Mouse (Mus musculus) forebrain, embryonic 14.5 days (tissue): ENCODE results near the gene Lamp3. TPM values are rescaled to one million over a fixed set of nuclear protein-coding genes. Genes with fewer than 3 reads are reported as not detected.
"Not testable (repeated sequence)": the region's sequence is repeated elsewhere in the genome, so short reads cannot be mapped to it uniquely, and the experiment has no call there.

Experiments
- ATAC-seq: fragments of 200-750 bp; cut with Nextera tagmentation; 2 replicates; pipeline ENCODE4 v1.8.0; 2017; ENCODE audit warnings: mild to moderate bottlenecking, moderate library complexity
- DNase-seq: peaks from one replicate; pipeline ENCODE4 v3.0.0-alpha.2; 2015; ENCODE audit warnings: low spot score
- H3K27ac ChIP-seq: fragments of 300-500 bp; sonication (generic); 2 replicates; pipeline ENCODE4 v1.5.1; 2014; ENCODE audit warnings: low read depth, mild to moderate bottlenecking, control low read depth, low read length, moderate library complexity
- H3K27me3 ChIP-seq: fragments of 300-500 bp; sonication (generic); replicated peaks from 2 replicates; pipeline ENCODE4 v1.6.1; 2014; ENCODE audit warnings: low read length, control low read depth, mixed read lengths; ENCODE audit not compliant: control insufficient read depth, insufficient read depth
- H3K36me3 ChIP-seq: fragments of 300-500 bp; sonication (generic); 2 replicates; pipeline ENCODE4 v1.6.1; 2014; ENCODE audit warnings: low read length, control low read depth; ENCODE audit not compliant: control insufficient read depth, insufficient read depth
- H3K4me1 ChIP-seq: fragments of 300-500 bp; sonication (generic); 2 replicates; pipeline ENCODE4 v1.6.1; 2014; ENCODE audit warnings: antibody characterized with exemption, low read length, control low read depth; ENCODE audit not compliant: control insufficient read depth, insufficient read depth
- H3K4me2 ChIP-seq: fragments of 300-500 bp; sonication (generic); 2 replicates; pipeline ENCODE4 v1.6.1; 2014; ENCODE audit warnings: mild to moderate bottlenecking, control low read depth, low read length
- H3K4me3 ChIP-seq: fragments of 300-500 bp; sonication (generic); 2 replicates; pipeline ENCODE4 v1.5.1; 2014; ENCODE audit warnings: low read depth, low read length, control low read depth
- H3K9ac ChIP-seq: fragments of 300-500 bp; sonication (generic); 2 replicates; pipeline ENCODE4 v1.6.1; 2014; ENCODE audit warnings: mild to moderate bottlenecking, low read length, control low read depth, moderate library complexity
- H3K9me3 ChIP-seq: fragments of 300-500 bp; sonication (generic); replicated peaks from 2 replicates; pipeline ENCODE4 v1.6.1; 2016; ENCODE audit warnings: low read length, control low read depth, mixed read lengths; ENCODE audit not compliant: control insufficient read depth
- WGBS: fragments of 180-500 bp; shearing (Covaris S2); extraction: QIAGEN DNeasy Blood & Tissue Kit; methylation state at CpG from one replicate; pipeline ENCODE4 v1.1.7; 2014; 5-methylcytosine and 5-hydroxymethylcytosine counted together
- polyA plus RNA-seq: library from polyadenylated mRNA; unstranded; fragments of >200 nt; fragmentation: Nextera tagmentation; extraction: Ambion mirVana; gene quantifications from 2 replicates; pipeline ENCODE4 v1.2.1, GENCODE M21; 2014

Gene Lamp3
- not detected in 2 replicates for polyA plus RNA-seq

DNA sequence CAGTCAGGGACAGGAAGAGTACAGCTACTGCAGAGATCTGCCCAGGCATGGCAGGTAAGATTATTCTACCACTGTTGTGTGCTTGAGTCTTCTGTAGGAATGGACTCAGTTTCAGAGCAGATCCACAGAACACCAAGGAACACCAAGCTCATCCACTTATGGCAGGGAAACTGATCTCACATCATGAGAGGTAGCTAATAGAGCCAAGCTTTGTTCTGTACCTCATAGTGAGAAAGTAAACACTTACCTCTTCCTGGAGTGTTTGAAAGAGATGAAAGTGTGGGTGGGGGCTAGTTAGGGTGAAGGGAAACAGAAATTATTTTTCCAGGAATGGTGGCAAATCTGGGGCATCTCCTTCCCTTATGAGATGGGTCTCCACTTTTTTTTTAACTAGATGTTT lies at the start of gene Lamp3:
Gene Lamp3, minus strand, starts transcription at position 160 of the 400 bp plus-strand sequence.
- Histone ChIP-seq H3K36me3 (no peaks in the 10 kb centered on the region), H3K9ac (no peak within 1 kb of the TSS)
- no peak for ATAC-seq

DNA sequence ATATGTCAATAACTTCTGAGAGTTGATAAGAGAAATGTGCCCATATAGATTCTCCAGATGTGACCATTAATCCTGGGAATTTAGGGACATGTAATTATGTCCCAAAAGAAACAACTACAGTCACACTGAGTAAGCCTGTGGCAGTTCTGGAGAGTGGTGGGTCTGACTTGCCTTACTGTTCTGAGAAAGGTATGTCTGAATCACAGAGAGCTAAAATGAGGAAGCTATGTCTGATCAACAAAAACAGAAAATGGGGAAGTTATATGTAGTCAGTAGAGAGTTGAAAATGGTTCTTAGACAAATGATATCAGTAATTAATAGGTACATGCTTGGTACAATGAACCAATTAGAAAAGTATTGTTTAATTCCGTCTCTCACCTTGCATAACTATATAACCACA lies 26.7 kb upstream of the Lamp3 start:
- Histone ChIP-seq H3K27me3 (no peaks in the 10 kb centered on the region), H3K4me3 (no peak overlapping the region), H3K27ac (no peak overlapping the region), H3K9ac (no peak overlapping the region), H3K9me3 (no peaks in the 10 kb centered on the region), H3K36me3 (no peaks in the 10 kb centered on the region), H3K4me1 (no peaks in the 10 kb centered on the region), H3K4me2 (no peak overlapping the region)
- 78% methylated on average over 1 of the region's 1 CpGs for WGBS
- ATAC-seq, result no peak
- no peak for DNase-seq

More for the DNA sequence above, at the start of gene Lamp3:
- no peak for DNase-seq
- no peaks in the 10 kb centered on the region for H3K27me3 ChIP-seq
- no peak within 1 kb of the TSS for H3K4me2 ChIP-seq
- no peak within 1 kb of the TSS for H3K4me3 ChIP-seq
- no peaks in the 10 kb centered on the region for H3K4me1 ChIP-seq
- H3K27ac ChIP-seq, result no peak within 1 kb of the TSS
- no peaks in the 10 kb centered on the region for H3K9me3 ChIP-seq

DNA sequence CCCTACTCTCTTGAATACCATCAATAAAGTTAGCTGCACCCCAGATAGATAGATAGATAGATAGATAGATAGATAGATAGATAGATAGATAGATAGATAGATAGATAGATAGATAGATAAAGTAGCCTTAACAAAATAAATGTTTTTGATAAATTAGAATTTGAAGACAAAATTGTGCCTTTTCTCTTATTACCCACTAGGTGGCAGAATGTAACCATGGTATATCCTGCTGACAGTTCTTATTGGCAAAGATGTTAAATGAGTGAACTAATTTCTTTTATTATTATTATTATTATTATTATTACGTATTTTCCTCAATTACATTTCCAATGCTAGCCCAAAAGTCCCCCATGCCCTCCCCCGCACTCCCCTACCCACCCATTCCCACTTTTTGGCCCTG lies 18.0 kb upstream of the Lamp3 start:
- H3K4me2 ChIP-seq, H3K9me3 ChIP-seq, H3K36me3 ChIP-seq, H3K9ac ChIP-seq, H3K4me1 ChIP-seq, ATAC-seq, H3K27me3 ChIP-seq, H3K4me3 ChIP-seq, H3K27ac ChIP-seq: not testable (repeated sequence)
- DNase-seq, result peak; percentile 46
- 27% methylated on average over 2 of the region's 2 CpGs for WGBS

DNA sequence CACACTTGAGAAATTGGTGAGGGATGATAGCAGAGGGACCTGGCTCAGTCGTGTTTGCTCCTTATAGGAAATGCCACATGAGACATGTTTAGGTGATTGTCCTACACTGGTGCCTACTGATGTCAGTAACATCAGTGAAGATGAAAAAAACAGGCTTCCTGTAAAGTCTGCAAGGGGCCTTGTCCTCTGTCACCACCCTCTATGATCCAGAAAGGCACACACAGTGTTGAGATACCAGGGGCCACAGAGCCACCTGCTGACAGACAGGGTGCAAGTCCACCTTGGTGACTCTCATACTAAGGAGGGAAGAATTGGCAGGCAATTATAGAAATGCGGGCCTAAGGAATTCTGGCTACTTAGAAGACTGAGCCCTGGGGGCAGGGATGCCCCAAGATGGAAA lies 14.8 kb upstream of the Lamp3 start:
- Histone ChIP-seq H3K9ac (no peak overlapping the region), H3K4me3 (no peak overlapping the region), H3K27ac (no peak overlapping the region), H3K4me1 (no peaks in the 10 kb centered on the region), H3K9me3 (no peaks in the 10 kb centered on the region), H3K27me3 (no peaks in the 10 kb centered on the region), H3K4me2 (no peak overlapping the region), H3K36me3 (no peaks in the 10 kb centered on the region)
- WGBS, result 49% methylated on average over 2 of the region's 2 CpGs
- DNase-seq (no peak), ATAC-seq (no peak)

DNA sequence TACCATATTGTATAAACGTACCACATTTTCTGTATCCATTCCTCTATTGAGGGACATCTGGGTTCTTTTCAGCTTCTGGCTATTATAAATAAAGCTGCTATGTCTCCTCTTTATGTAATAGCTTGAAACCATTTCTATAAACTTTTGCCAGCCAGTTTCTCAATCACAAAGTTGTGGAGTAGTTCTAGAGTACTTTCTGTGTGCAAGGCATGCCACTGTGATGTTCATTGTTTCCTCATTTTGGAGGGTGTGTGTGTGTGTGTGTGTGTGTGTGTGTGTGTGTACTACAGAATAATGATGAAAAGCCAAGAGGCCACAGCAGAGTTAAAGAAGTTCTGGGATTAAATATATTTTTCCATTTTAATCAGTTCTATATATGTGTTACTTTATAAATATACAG lies 1.2 kb upstream of the Lamp3 start:
- H3K9ac ChIP-seq, result no peak overlapping the region
- no peaks in the 10 kb centered on the region for H3K36me3 ChIP-seq
- no peak overlapping the region for H3K27ac ChIP-seq
- no peak overlapping the region for H3K4me2 ChIP-seq
- H3K4me3 ChIP-seq, result no peak overlapping the region
- no peaks in the 10 kb centered on the region for H3K27me3 ChIP-seq
- no peaks in the 10 kb centered on the region for H3K9me3 ChIP-seq
- WGBS, result 83% methylated on average over 1 of the region's 1 CpGs
- DNase-seq (no peak), ATAC-seq (no peak)
- H3K4me1 ChIP-seq, result no peaks in the 10 kb centered on the region

DNA sequence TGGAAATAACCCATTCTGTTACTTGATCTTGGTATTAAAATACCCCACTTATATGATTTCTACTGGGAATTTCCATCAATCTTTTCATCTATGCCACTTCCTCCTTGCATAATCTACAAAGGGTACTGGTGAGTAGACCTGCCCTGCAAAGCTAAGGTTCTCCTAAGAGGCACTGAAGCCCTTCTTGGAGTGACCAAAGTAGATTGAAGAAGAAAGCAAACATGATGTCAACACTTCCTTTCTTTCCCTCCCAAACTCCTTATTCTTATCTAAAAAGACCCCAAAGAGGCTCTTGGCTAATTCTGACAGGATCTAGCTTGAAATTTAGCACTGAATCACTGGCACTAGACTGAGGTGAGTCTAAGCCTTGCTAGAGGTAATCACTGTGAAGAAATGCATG lies 7.0 kb downstream of the Lamp3 start:
- Histone ChIP-seq H3K9ac (no peak overlapping the region), H3K4me1 (no peaks in the 10 kb centered on the region), H3K4me2 (no peak overlapping the region), H3K27me3 (no peaks in the 10 kb centered on the region), H3K27ac (no peak overlapping the region), H3K36me3 (no peaks in the 10 kb centered on the region), H3K4me3 (no peak overlapping the region), H3K9me3 (no peaks in the 10 kb centered on the region)
- DNase-seq (no peak), ATAC-seq (no peak)

DNA sequence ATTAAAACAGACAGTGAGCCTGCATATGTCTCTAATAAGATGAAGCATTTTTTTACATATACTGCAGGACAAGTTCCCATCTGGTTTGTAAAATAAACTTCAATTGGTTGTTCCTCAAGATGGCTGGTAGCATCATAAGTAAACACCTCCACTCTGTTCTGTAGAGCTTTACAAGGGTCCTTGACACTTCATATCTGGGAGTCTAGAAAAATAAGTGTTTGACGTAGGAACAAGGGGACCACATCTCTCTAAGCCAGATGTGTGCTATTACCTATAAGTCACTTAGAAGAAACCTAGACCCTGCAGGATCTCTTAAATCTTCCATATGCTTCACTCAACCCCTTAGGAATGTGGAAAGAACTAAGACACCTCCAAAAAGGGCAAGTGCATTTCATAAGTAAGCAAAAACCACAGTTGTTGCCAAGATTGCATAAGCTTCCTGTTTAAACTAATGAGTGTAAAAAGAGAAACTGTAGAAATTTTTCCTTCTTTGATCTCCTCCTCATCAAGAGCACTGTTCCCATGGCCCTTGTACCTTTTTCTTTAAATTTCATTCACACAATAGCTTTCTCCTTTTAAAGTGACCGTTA lies 35.3 kb downstream of the Lamp3 start:
- DNase-seq (no peak), ATAC-seq (no peak)
- no peak overlapping the region for H3K27ac ChIP-seq
- H3K9ac ChIP-seq, result no peak overlapping the region
- no peaks in the 10 kb centered on the region for H3K27me3 ChIP-seq
- 89% methylated on average over 2 of the region's 2 CpGs for WGBS
- H3K36me3 ChIP-seq, result no peaks in the 10 kb centered on the region
- H3K4me2 ChIP-seq, result no peak overlapping the region
- no peaks in the 10 kb centered on the region for H3K9me3 ChIP-seq
- no peaks in the 10 kb centered on the region for H3K4me1 ChIP-seq
- no peak overlapping the region for H3K4me3 ChIP-seq

DNA sequence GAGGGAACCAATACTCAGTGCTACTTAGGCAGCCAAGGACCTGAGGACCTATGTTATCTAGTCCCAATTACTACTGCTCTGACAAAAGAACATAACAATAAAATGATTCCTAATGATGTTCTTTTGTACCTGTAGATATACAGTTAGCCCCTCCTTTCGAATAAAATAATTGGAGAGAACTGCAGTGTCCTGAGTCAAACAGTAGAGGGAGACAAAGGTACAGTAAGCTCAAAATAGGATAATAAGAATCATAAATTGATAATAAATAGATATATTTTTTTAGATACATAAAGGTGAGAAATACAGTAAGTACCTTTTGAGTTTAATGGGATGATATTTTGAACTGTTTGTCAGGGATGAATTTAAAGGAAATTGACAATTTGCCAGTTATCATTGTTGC lies 39.9 kb downstream of the Lamp3 start:
- no peaks in the 10 kb centered on the region for H3K4me1 ChIP-seq
- peak; percentile 15 for DNase-seq
- H3K9me3 ChIP-seq, result no peaks in the 10 kb centered on the region
- WGBS, result 63% methylated on average over 1 of the region's 1 CpGs
- no peaks in the 10 kb centered on the region for H3K36me3 ChIP-seq
- no peak overlapping the region for H3K4me3 ChIP-seq
- H3K27ac ChIP-seq, result no peak overlapping the region
- no peak overlapping the region for H3K4me2 ChIP-seq
- ATAC-seq, result no peak
- H3K9ac ChIP-seq, result no peak overlapping the region
- no peaks in the 10 kb centered on the region for H3K27me3 ChIP-seq

DNA sequence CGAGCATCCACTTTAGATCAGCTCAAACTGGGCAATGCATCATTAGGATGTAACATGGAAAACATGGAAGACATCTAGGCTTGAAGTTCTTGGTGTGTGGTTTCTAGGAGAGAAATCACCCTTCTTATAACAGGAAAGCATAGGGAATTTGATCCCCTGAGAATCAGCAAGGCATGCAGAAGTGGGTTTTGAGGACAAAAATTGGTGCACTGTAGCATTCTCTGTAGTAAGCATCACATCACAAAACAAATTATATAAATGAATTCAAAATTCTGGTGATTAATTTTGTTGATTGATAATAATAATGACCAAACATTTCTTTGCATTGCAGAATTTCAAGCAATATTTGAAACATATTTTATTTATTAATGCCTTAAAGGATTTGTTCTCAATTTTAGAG lies 76.4 kb downstream of the Lamp3 start, which contains the start of gene Olfr171:
Gene Olfr171, minus strand, starts transcription at position 101 of the 400 bp plus-strand sequence.
- no peaks in the 10 kb centered on the region for H3K36me3 ChIP-seq
- WGBS, result 79% methylated on average over 1 of the region's 1 CpGs
- no peaks in the 10 kb centered on the region for H3K4me1 ChIP-seq
- DNase-seq (no peak), ATAC-seq (no peak)
- no peaks in the 10 kb centered on the region for H3K27me3 ChIP-seq
- no peak within 1 kb of the TSS for H3K27ac ChIP-seq
- H3K9ac ChIP-seq, result no peak within 1 kb of the TSS
- H3K9me3 ChIP-seq, result 0 out of 2 replicates have a peak, but pooled peaks cover 4% of the 10 kb centered on the region
- no peak within 1 kb of the TSS for H3K4me3 ChIP-seq
- no peak within 1 kb of the TSS for H3K4me2 ChIP-seq
